Mouse (Mus musculus) T-helper 2 cell (primary cell): ENCODE results near the gene Vwf.

Source experiments
- in situ Hi-C: fragments of 300-600 bp; cut with MboI, MseI; formaldehyde crosslinking; loops from one replicate; pipeline ENCODE4 v1.15.1; 2025; ENCODE audit warnings: high pct_unique_total_duplicates

The Vwf gene

DNA sequence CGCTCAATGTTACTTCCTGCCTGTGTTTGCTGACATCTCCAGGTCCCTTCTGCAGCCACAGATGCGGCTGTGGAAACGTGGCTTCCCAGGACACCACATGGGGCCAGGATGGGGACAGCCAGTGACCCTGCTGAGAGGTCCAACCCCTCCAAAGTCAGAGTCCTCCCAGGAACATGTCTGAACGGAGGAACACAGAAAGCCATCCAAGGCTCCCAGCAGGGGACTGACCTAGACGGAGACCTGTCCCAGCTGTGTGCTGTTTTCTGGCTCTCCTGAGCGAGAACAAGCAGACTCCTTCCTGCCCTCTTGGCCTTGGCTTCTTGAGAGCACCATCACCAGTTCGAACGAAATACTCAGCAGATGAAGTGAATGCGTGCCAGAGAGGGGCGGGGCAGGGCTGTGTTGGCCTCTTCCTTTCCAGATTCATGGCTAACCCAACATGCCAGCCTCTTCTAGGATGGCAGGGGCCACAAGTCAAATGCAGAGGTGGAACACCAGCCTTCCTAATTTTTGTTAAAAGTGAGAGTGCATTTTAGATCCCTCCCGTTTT, 183.5 kb downstream of the Vwf start:
- in situ Hi-C loops: loop anchor here (25.0 kb wide), 1 partner anchor 757 kb away; no protein-coding TSS in a partner anchor
